Mouse (Mus musculus) heart, postnatal 0 days (tissue): ENCODE data around the gene Plch2. TPM values are rescaled to one million over a fixed set of nuclear protein-coding genes. Genes with fewer than 3 reads are reported as not detected.

Experiments
- ATAC-seq: fragments of 200-750 bp; cut with Nextera tagmentation; 2 replicates; pipeline ENCODE4 v1.8.0; 2017; ENCODE audit warnings: low read depth, moderate number of reproducible peaks, moderate library complexity; ENCODE audit not compliant: insufficient read depth
- DNase-seq: peaks from one replicate; pipeline ENCODE4 v3.0.0-alpha.2; 2016; ENCODE audit warnings: low spot score
- H3K27ac ChIP-seq: fragments of 300-500 bp; sonication (generic); 2 replicates; pipeline ENCODE4 v1.5.1; 2014; ENCODE audit warnings: low read depth, mild to moderate bottlenecking
- H3K27me3 ChIP-seq: fragments of 300-500 bp; sonication (generic); 2 replicates; pipeline ENCODE4 v1.6.1; 2014; ENCODE audit warnings: low read length, mixed read lengths; ENCODE audit not compliant: control insufficient read depth, insufficient read depth
- H3K36me3 ChIP-seq: fragments of 300-500 bp; sonication (generic); replicated peaks from 2 replicates; pipeline ENCODE4 v1.6.1; 2014; ENCODE audit warnings: low read length, mixed read lengths; ENCODE audit not compliant: control insufficient read depth, insufficient read depth
- H3K4me1 ChIP-seq: fragments of 300-500 bp; sonication (generic); 2 replicates; pipeline ENCODE4 v1.6.1; 2014; ENCODE audit warnings: antibody characterized with exemption; ENCODE audit not compliant: control insufficient read depth, insufficient read depth
- H3K4me2 ChIP-seq: fragments of 300-500 bp; sonication (generic); 2 replicates; pipeline ENCODE4 v1.6.1; 2014; ENCODE audit warnings: low read depth, mild to moderate bottlenecking, low read length, moderate library complexity
- H3K4me3 ChIP-seq: fragments of 300-500 bp; sonication (generic); 2 replicates; pipeline ENCODE4 v1.5.1; 2014; ENCODE audit warnings: low read depth, low read length
- H3K9ac ChIP-seq: fragments of 300-500 bp; sonication (generic); replicated peaks from 2 replicates; pipeline ENCODE4 v1.6.1; 2014; ENCODE audit warnings: low read depth, low read length, mixed read lengths
- H3K9me3 ChIP-seq: fragments of 300-500 bp; sonication (generic); replicated peaks from 2 replicates; pipeline ENCODE4 v1.6.1; 2016; ENCODE audit warnings: low read length; ENCODE audit not compliant: control insufficient read depth
- CTCF ChIP-seq: IDR thresholded peaks from 2 replicates; pipeline ENCODE4 v1.5.1; 2016; ENCODE audit warnings: antibody characterized with exemption, control low read depth, low read depth
- EP300 ChIP-seq: IDR thresholded peaks from 2 replicates; pipeline ENCODE4 v1.6.1; 2016; ENCODE audit warnings: antibody characterized with exemption, low read depth
- WGBS: fragments of 180-500 bp; shearing (Covaris S2); extraction: QIAGEN DNeasy Blood & Tissue Kit; methylation state at CpG from one replicate; pipeline ENCODE4 v1.1.7; 2014; 5-methylcytosine and 5-hydroxymethylcytosine counted together
- polyA plus RNA-seq: library from polyadenylated mRNA; unstranded; fragments of >200 nt; fragmentation: Nextera tagmentation; extraction: Ambion mirVana; gene quantifications from 2 replicates; pipeline ENCODE4 v1.2.1, GENCODE M21; 2015
- total RNA-seq: library from RNA; depleted of rRNA; stranded (reverse); fragments of >200 nt; gene quantifications from 2 replicates; pipeline ENCODE4 v1.2.3, GENCODE M21; 2014; ENCODE audit warnings: low replicate concordance

Plch2 gene
- total and polyA plus RNA-seq, 2 experiments from 2014 or later: 0.05 to 0.15 TPM

DNA sequence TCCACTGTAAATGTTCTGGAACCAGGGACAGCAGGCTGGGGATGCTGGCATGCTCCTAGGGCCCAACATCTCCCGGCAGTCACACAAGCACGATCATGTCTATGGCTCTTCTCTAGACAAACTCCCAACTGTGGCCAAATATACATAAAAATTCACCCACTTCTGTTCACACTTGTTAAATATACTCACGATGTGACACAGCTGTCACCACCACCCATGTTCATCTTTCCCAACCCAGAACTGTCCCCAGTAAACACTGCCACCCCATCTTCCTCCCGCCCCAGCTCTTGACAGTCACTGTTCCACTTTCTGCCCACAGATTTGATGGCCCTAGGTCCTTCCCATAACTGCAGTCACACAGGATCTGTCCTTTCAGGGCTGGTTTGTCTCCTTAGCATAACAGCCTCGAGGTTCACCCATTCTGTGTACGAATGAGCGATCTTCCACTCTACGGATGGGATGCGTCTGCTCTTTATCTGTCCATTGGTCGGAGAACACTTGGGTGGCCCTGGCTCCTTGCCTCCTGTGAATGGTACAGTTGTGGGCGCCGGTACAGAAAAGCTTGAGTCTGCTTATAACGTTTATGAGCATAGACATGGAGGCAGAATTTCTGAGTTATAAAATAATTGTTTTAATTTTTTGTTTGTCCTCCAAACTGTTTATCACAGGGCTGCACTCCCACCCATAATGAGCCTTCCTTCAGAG, 99.1 kb downstream of the Plch2 start:
- no peak for TF ChIP-seq EP300
- TF ChIP-seq CTCF: no peak
- Histone ChIP-seq H3K36me3 (no peaks in the 10 kb centered on the region), H3K4me2 (no peak overlapping the region), H3K9ac (no peak overlapping the region), H3K27ac (no peak overlapping the region), H3K27me3 (peaks cover 97% of the 10 kb centered on the region), H3K4me1 (peaks cover 12% of the 10 kb centered on the region), H3K9me3 (no peaks in the 10 kb centered on the region), H3K4me3 (no peak overlapping the region)
- 49% methylated on average over 13 of the region's 13 CpGs for WGBS
- no peak for DNase-seq
- no peak for ATAC-seq

DNA sequence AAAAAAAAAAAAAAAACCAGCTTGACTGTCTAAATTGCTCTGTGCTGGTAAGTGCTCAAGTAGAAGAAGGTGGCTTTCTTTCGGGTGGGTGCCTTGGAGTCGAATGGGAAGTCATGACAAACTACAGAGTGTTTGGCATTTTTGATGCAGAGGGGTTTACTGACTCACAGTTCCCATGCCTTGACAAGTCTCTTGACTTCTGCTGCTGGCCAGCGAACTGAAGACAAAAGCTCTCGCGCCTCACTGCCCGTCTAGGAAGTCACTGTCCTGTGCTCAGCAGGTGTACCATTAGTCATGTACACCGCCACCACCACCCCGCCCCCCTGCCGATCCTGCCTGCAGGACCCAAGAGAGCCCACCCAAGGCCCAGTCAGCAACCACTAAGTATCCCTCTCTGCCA, 100.0 kb downstream of the Plch2 start:
- Histone ChIP-seq H3K27me3 (peaks cover 97% of the 10 kb centered on the region), H3K4me1 (peaks cover 12% of the 10 kb centered on the region), H3K27ac (no peak overlapping the region), H3K9me3 (no peaks in the 10 kb centered on the region), H3K4me3 (no peak overlapping the region), H3K9ac (no peak overlapping the region), H3K36me3 (no peaks in the 10 kb centered on the region), H3K4me2 (no peak overlapping the region)
- ATAC-seq (no peak), DNase-seq (no peak)
- TF ChIP-seq CTCF: no peak
- TF ChIP-seq EP300: no peak
- WGBS: 41% methylated on average over 9 of the region's 9 CpGs

DNA sequence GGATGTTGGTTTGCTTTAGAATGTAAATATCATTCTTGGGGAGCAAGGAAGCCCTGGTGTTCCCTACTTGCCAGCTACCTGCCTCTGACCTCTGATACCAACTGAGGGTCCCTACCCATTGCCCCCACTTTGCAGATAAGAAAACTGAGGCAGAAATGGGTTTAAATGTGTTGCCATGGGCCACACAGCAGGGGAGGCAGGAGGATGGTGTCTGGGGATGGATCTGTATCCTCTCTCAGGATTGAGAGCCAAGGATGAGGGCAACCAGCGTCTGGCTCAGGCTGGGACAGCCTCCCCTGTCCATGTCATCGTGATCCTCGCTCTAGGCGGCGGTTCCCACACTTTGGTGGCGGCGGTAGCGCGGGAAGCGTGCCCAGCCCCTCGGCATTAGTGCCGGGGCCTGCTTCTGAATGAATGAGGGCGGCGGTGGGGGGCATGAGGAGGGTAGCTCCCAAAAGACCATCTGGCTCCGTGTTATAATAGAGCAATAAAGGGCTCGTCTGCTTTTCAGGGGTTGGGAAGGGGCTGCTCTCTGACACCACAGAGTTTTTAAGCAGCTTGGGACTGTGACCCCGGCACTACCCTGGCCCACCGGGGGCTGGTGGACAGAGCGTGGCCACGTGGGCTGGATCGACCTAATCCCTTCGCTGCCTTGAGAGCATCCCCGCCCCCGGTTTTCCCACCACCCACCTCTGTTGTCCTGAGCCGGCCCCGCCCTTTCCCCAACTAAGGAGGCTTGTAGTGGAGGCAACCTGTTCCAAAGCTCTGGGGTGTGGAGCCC, 103.9 kb downstream of the Plch2 start:
- Histone ChIP-seq H3K4me1 (no peaks in the 10 kb centered on the region), H3K4me3 (no peak overlapping the region), H3K36me3 (no peaks in the 10 kb centered on the region), H3K9ac (no peak overlapping the region), H3K4me2 (no peak overlapping the region), H3K27ac (no peak overlapping the region), H3K27me3 (peaks cover 86% of the 10 kb centered on the region), H3K9me3 (no peaks in the 10 kb centered on the region)
- ATAC-seq (no peak), DNase-seq (no peak)
- 2% methylated on average over 26 of the region's 26 CpGs for WGBS
- TF ChIP-seq CTCF (no peak), EP300 (no peak)

DNA sequence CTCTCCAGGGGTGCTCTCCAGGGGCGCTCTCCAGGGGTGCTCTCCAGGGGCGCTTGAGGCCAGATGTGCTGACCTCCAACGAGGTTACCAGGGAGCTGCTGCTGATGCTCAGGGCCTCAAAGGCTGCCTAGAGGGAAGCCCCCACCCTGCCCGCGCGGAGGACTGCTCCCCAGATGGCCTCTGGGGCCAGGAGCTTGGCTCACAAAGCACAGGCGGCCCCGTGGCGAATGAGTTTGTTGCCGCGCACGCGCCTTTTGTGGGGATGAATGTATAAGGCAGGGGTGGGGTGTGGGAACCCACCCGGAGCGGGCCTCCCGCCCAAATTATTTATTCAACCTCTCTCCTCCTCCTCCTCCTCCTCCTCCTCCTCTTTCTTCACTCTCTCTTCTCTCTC, 107.0 kb downstream of the Plch2 start:
- Histone ChIP-seq H3K27me3 (peaks cover 58% of the 10 kb centered on the region), H3K9me3 (no peaks in the 10 kb centered on the region), H3K4me3 (no peak overlapping the region), H3K36me3 (no peaks in the 10 kb centered on the region), H3K9ac (no peak overlapping the region), H3K4me2 (no peak overlapping the region), H3K4me1 (no peaks in the 10 kb centered on the region), H3K27ac (no peak overlapping the region)
- ATAC-seq (no peak), DNase-seq (no peak)
- 17% methylated on average over 16 of the region's 16 CpGs for WGBS
- TF ChIP-seq EP300: no peak
- no peak for TF ChIP-seq CTCF

- ATAC-seq (no peak), DNase-seq (no peak)
- no peaks in the 10 kb centered on the region for H3K36me3 ChIP-seq
- H3K4me3 ChIP-seq: no peak overlapping the region
- no peak for TF ChIP-seq CTCF
- TF ChIP-seq EP300: no peak
- H3K9ac ChIP-seq: no peak overlapping the region
- no peak overlapping the region for H3K27ac ChIP-seq
- peaks cover 53% of the 10 kb centered on the region for H3K27me3 ChIP-seq
- no peaks in the 10 kb centered on the region for H3K4me1 ChIP-seq
- no peaks in the 10 kb centered on the region for H3K9me3 ChIP-seq
- H3K4me2 ChIP-seq: no peak overlapping the region
- WGBS: 54% methylated on average over 6 of the region's 6 CpGs
These were observed 107.5 kb downstream of the Plch2 start for GRCm38 (mm10) chr4:154948940-154949588.
